Mouse (Mus musculus) forebrain, embryonic 16.5 days (tissue): Measurements from ENCODE around the gene Olfr11. TPM values are rescaled to one million over a fixed set of nuclear protein-coding genes. Genes with fewer than 3 reads are reported as not detected.

Source experiments
- ATAC-seq: fragments of 200-750 bp; cut with Nextera tagmentation; 2 replicates; pipeline ENCODE4 v1.8.0; 2017; ENCODE audit warnings: mild to moderate bottlenecking, moderate library complexity
- H3K27ac ChIP-seq: fragments of 300-500 bp; sonication (generic); 2 replicates; pipeline ENCODE4 v1.5.1; 2014; ENCODE audit warnings: low read length, control low read depth
- H3K27me3 ChIP-seq: fragments of 300-500 bp; sonication (generic); replicated peaks from 2 replicates; pipeline ENCODE4 v1.6.1; 2014; ENCODE audit warnings: low read length; ENCODE audit not compliant: control insufficient read depth, insufficient read depth
- H3K36me3 ChIP-seq: fragments of 300-500 bp; sonication (generic); 2 replicates; pipeline ENCODE4 v1.6.1; 2014; ENCODE audit not compliant: control insufficient read depth, insufficient read depth
- H3K4me1 ChIP-seq: fragments of 300-500 bp; sonication (generic); replicated peaks from 2 replicates; pipeline ENCODE4 v1.6.1; 2014; ENCODE audit warnings: low read length; ENCODE audit not compliant: control insufficient read depth, insufficient read depth
- H3K4me2 ChIP-seq: fragments of 300-500 bp; sonication (generic); 2 replicates; pipeline ENCODE4 v1.6.1; 2014; ENCODE audit warnings: mild to moderate bottlenecking, low read length, control low read depth
- H3K4me3 ChIP-seq: fragments of 300-500 bp; sonication (generic); replicated peaks from 2 replicates; pipeline ENCODE4 v1.5.1; 2014; ENCODE audit warnings: mild to moderate bottlenecking, low read length, control low read depth
- H3K9ac ChIP-seq: fragments of 300-500 bp; sonication (generic); replicated peaks from 2 replicates; pipeline ENCODE4 v1.6.1; 2014; ENCODE audit warnings: low read depth, low read length, control low read depth
- H3K9me3 ChIP-seq: fragments of 300-500 bp; sonication (generic); 2 replicates; pipeline ENCODE4 v1.6.1; 2016; ENCODE audit warnings: low read length; ENCODE audit not compliant: control insufficient read depth
- WGBS: fragments of 180-500 bp; shearing (Covaris S2); extraction: QIAGEN DNeasy Blood & Tissue Kit; methylation state at CpG from one replicate; pipeline ENCODE4 v1.1.7; 2014; 5-methylcytosine and 5-hydroxymethylcytosine counted together
- polyA plus RNA-seq: library from polyadenylated mRNA; unstranded; fragments of >200 nt; fragmentation: Nextera tagmentation; extraction: Ambion mirVana; gene quantifications from 2 replicates; pipeline ENCODE4 v1.2.1, GENCODE M21; 2015

Olfr11 gene
- 0.06 TPM in 1 of 2 replicates, not detected in the other for polyA plus RNA-seq

GRCm38 (mm10) chr13:21642418-21642817 lies at the start of gene Olfr11:
Gene Olfr11 (minus strand): TSS chr13:21642518.
- no peaks in the 10 kb centered on the region for H3K4me1 ChIP-seq
- no peak within 1 kb of the TSS for H3K9ac ChIP-seq

DNA sequence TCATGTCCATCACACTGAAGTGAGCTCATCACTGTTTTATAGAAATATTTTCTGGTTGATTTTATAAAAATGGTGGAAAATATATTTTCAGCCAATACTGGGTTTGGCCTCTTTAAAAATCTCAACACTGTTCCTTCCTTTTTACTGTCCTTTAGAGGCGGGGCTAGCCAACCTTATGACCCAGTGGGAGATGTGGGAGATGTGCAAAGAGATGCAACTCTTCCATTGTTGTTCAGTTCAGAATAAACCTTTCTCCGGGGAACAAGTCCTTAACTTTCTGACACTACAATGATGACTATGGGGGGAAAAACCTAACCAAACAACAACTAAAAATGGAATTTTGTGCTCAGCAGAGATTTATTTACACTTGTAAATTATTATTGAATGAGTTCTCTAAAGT lies 35.0 kb upstream of the Olfr11 start, which contains the start of gene Olfr1360:
TSS of gene Olfr1360 (minus strand) at position 101 of the 400 bp plus-strand sequence.
- Histone ChIP-seq H3K9ac (no peak within 1 kb of the TSS), H3K4me2 (no peak within 1 kb of the TSS), H3K36me3 (no peaks in the 10 kb centered on the region), H3K9me3 (no peaks in the 10 kb centered on the region), H3K27me3 (no peaks in the 10 kb centered on the region), H3K27ac (no peak within 1 kb of the TSS), H3K4me3 (no peak within 1 kb of the TSS), H3K4me1 (no peaks in the 10 kb centered on the region)
- ATAC-seq, result no peak
- 85% methylated on average over 2 of the region's 2 CpGs for WGBS

More at GRCm38 (mm10) chr13:21642418-21642817, at the start of gene Olfr11:
- 88% methylated on average over 2 of the region's 2 CpGs for WGBS
- H3K9me3 ChIP-seq, result no peaks in the 10 kb centered on the region
- H3K27me3 ChIP-seq, result no peaks in the 10 kb centered on the region
- no peak for ATAC-seq
- H3K4me2 ChIP-seq, result no peak within 1 kb of the TSS
- no peak within 1 kb of the TSS for H3K27ac ChIP-seq
- H3K36me3 ChIP-seq, result no peaks in the 10 kb centered on the region
- no peak within 1 kb of the TSS for H3K4me3 ChIP-seq

GRCm38 (mm10) chr13:21663286-21663685 lies 21.0 kb upstream of the Olfr11 start, which contains the start of gene Olfr1361:
Gene Olfr1361 (minus strand): TSS chr13:21663386.
- Histone ChIP-seq H3K27me3 (no peaks in the 10 kb centered on the region), H3K4me1 (no peaks in the 10 kb centered on the region), H3K27ac (no peak within 1 kb of the TSS), H3K9ac (no peak within 1 kb of the TSS), H3K36me3 (no peaks in the 10 kb centered on the region), H3K4me3 (no peak within 1 kb of the TSS), H3K9me3 (no peaks in the 10 kb centered on the region), H3K4me2 (no peak within 1 kb of the TSS)
- ATAC-seq, result no peak
- 80% methylated on average over 2 of the region's 2 CpGs for WGBS

DNA sequence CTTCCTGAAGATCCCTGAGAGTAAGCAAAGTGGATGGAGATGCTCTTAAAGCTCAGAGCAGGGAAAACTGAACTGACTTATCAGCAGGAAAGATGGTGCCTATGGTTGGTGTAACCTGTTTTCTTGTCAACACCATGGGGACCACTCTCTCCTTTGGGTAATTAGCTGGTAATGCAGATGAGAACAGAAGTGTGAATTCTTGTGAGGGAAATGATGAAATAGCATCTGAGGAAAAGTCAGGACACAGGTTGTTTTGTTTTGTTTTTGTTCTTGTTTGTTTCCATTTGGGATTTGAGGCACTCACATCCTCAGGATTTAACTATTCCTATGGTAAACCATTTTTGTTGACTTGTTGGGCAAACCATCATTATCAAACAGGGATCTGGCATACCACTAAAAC lies 28.4 kb downstream of the Olfr11 start, which contains the start of gene Olfr1362:
TSS of gene Olfr1362 (minus strand) at position 101 of the 400 bp plus-strand sequence.
- H3K4me2 ChIP-seq, result no peak within 1 kb of the TSS
- no peak for ATAC-seq
- no peaks in the 10 kb centered on the region for H3K4me1 ChIP-seq
- no peaks in the 10 kb centered on the region for H3K36me3 ChIP-seq
- H3K9ac ChIP-seq, result no peak within 1 kb of the TSS
- no peaks in the 10 kb centered on the region for H3K9me3 ChIP-seq
- no peak within 1 kb of the TSS for H3K4me3 ChIP-seq
- no peaks in the 10 kb centered on the region for H3K27me3 ChIP-seq
- H3K27ac ChIP-seq, result no peak within 1 kb of the TSS

DNA sequence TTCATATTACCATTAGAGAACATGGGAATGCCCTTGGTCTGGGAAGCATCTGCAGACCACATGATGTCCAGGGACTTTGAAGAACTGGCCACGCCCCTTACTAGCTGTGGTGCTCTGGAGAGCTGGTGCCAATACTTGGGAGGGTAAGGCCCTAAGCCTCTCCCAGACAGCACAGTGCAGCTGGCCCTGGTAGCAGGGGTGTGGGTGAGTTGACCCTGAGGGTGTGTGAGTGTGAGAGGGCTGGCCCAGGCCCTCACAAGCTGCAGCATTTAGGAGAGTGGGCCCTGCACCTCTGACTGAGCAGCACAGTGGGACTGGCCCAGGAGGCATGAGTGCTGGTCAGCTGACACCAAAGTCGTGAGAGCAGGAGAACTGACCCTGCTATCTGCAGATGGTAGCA lies 50.7 kb downstream of the Olfr11 start:
- Histone ChIP-seq H3K27me3 (no peaks in the 10 kb centered on the region), H3K4me1 (no peaks in the 10 kb centered on the region), H3K9ac (no peak overlapping the region), H3K9me3 (no peaks in the 10 kb centered on the region), H3K4me2 (no peak overlapping the region), H3K27ac (no peak overlapping the region), H3K36me3 (no peaks in the 10 kb centered on the region), H3K4me3 (no peak overlapping the region)
- no peak for ATAC-seq
- WGBS, result 71% methylated on average over 2 of the region's 2 CpGs

Other genes with a start within 250 kb of the Olfr11 start
- 92.6 and 93.3 TPM in 2 replicates for gene Zkscan3, start 239.8 kb downstream of the Olfr11 start, polyA plus RNA-seq
- gene Pgbd1, start 201.5 kb downstream of the Olfr11 start, polyA plus RNA-seq, result 2.0 and 3.4 TPM in 2 replicates
- 16.2 and 22.1 TPM in 2 replicates for gene Zscan26, start 188.8 kb downstream of the Olfr11 start, polyA plus RNA-seq
- 2.8 and 4.3 TPM in 2 replicates for gene Nkapl, start 174.0 kb downstream of the Olfr11 start, polyA plus RNA-seq
- gene Zkscan4, start 163.6 kb downstream of the Olfr11 start, polyA plus RNA-seq, result 10.1 and 10.7 TPM in 2 replicates
- gene Gm10065, start 163.1 kb downstream of the Olfr11 start, polyA plus RNA-seq, result not detected in 2 replicates
- gene AK157302, start 147.3 kb downstream of the Olfr11 start, polyA plus RNA-seq, result 0.35 and 0.48 TPM in 2 replicates
- gene Gm11273, start 141.1 kb downstream of the Olfr11 start, polyA plus RNA-seq, result 7.4 and 8.0 TPM in 2 replicates
- 6.9 and 8.0 TPM in 2 replicates for gene Zkscan8, start 111.4 kb downstream of the Olfr11 start, polyA plus RNA-seq
- 0.15 and 0.29 TPM in 2 replicates for gene Olfr1366, start 99.7 kb downstream of the Olfr11 start, polyA plus RNA-seq
- 0.07 TPM in 1 of 2 replicates, not detected in the other for gene Olfr1535, start 82.6 kb downstream of the Olfr11 start, polyA plus RNA-seq
- not detected in 2 replicates for gene Olfr1364, start 60.8 kb downstream of the Olfr11 start, polyA plus RNA-seq
- gene Olfr1362, start 28.5 kb downstream of the Olfr11 start, polyA plus RNA-seq, result not detected in 2 replicates
- not detected in 2 replicates for gene Olfr1361, start 20.9 kb upstream of the Olfr11 start, polyA plus RNA-seq
- not detected in 2 replicates for gene Olfr1360, start 34.9 kb upstream of the Olfr11 start, polyA plus RNA-seq
- gene Olfr1359, start 55.6 kb upstream of the Olfr11 start, polyA plus RNA-seq, result not detected in 2 replicates
- 1.9 TPM in 1 of 2 replicates, not detected in the other for gene Hist1h2bl, start 73.6 kb upstream of the Olfr11 start, polyA plus RNA-seq
- 12.5 and 20.8 TPM in 2 replicates for gene Hist1h2ai, start 73.9 kb upstream of the Olfr11 start, polyA plus RNA-seq
- 2.2 and 3.7 TPM in 2 replicates for gene Hist1h3h, start 75.1 kb upstream of the Olfr11 start, polyA plus RNA-seq
- gene Hist1h2bm, start 79.5 kb upstream of the Olfr11 start, polyA plus RNA-seq, result 1.2 and 2.2 TPM in 2 replicates
- 0.94 and 1.2 TPM in 2 replicates for gene Hist1h4j, start 92.5 kb upstream of the Olfr11 start, polyA plus RNA-seq
- 1.5 and 1.6 TPM in 2 replicates for gene Hist1h4k, start 108.0 kb upstream of the Olfr11 start, polyA plus RNA-seq
- gene Hist1h2ak, start 111.3 kb upstream of the Olfr11 start, polyA plus RNA-seq, result 12.3 and 18.7 TPM in 2 replicates
- gene Hist1h2bn, start 111.6 kb upstream of the Olfr11 start, polyA plus RNA-seq, result 0.85 and 2.3 TPM in 2 replicates
- gene Hist1h1b, start 138.1 kb upstream of the Olfr11 start, polyA plus RNA-seq, result 6.5 and 7.8 TPM in 2 replicates
- 49.1 and 60.2 TPM in 2 replicates for gene Hist1h3i, start 140.9 kb upstream of the Olfr11 start, polyA plus RNA-seq
- 1.7 TPM in 1 of 2 replicates, not detected in the other for gene Hist1h2an, start 144.7 kb upstream of the Olfr11 start, polyA plus RNA-seq
- 2.0 TPM in 1 of 2 replicates, not detected in the other for gene Hist1h2bp, start 144.9 kb upstream of the Olfr11 start, polyA plus RNA-seq
- 7.9 and 8.0 TPM in 2 replicates for gene Hist1h2bq, start 167.7 kb upstream of the Olfr11 start, polyA plus RNA-seq
- not detected in 2 replicates for gene Hist1h2ao, start 167.9 kb upstream of the Olfr11 start, polyA plus RNA-seq
- gene Hist1h4m, start 169.2 kb upstream of the Olfr11 start, polyA plus RNA-seq, result not detected in 2 replicates
- gene Hist1h4n, start 189.7 kb upstream of the Olfr11 start, polyA plus RNA-seq, result 5.9 and 6.4 TPM in 2 replicates
- 1,189 and 1,296 TPM in 2 replicates for gene Hist1h2ap, start 191.0 kb upstream of the Olfr11 start, polyA plus RNA-seq
- 7.8 and 8.3 TPM in 2 replicates for gene Hist1h2br, start 191.2 kb upstream of the Olfr11 start, polyA plus RNA-seq